Mouse (Mus musculus): ENCODE data around the gene Ahdc1.

DNA sequence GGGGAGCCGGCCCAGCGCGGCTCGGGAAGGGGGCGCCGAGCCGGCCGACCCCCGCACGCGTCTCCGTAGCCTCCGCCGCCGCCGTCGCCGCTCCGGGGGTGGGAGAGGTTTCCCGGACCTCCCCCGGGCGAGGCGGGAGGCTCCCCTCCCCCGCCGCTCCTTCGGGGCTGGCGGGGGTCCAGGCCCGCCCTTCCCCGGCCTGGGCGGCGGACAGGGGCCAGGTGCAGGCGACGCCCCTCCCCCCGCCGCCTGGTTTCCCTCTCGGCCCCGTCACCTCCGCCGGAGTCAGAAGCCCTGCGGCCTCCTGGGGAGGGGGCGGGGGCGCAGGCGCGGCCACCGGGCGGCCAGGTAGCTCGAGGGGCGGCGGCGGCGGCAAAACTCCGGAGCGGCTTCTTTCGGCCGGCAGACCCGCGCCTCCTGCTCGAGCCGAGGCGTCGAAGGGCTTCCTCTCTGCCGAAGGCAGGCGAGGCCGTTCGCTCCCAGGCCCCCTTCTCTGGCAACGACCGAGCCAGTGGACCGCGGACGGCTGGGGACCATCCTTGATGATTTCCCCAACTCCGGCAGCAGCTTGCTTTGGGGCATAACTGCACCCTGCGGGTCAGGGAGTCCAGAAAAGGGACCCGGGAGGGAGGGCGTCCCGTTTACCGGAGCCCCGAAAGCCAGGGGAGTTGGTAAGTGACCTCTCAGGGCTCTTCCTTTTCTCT lies 28.2 kb downstream of the Ahdc1 start:
- no peak for TF ChIP-seq CTCF (conservative IDR thresholded peaks at IDR 0.05 in 1 of 2, IDR thresholded peaks at IDR 0.05 in 1 of 2; ENCODE audit: low read depth in 2 of 2, low read length in 2 of 2)
- TF ChIP-seq HCFC1 (IDR thresholded peaks at IDR 0.05; ENCODE audit: low read depth, low read length), result no peak
